Mouse (Mus musculus): ENCODE results near the gene Hsd17b14.
A peak's percentile ranks its signal among the peaks of the same experiment; 100 is the strongest.

Gene Hsd17b14

GRCm38 (mm10) chr7:45538163-45539041, 16.3 kb upstream of the Hsd17b14 start:
- H3K4me1 ChIP-seq (replicated peaks; ENCODE audit: low read depth, low read length), result peaks cover 44% of the 10 kb centered on the region
- no peaks in the 10 kb centered on the region for H3K36me3 ChIP-seq (ENCODE audit: insufficient read depth, low read length)
- no peak for TF ChIP-seq POU5F1 (IDR thresholded peaks at IDR 0.05; ENCODE audit: borderline replicate concordance, low read length)
- TF ChIP-seq NANOG (IDR thresholded peaks at IDR 0.05; ENCODE audit: borderline replicate concordance, low read length), result no peak
- 0 out of 2 replicates have a peak, but pooled peaks have one; percentile 16 for TF ChIP-seq CTCF (conservative IDR thresholded peaks at IDR 0.05; ENCODE audit: low read length)
- H3K4me3 ChIP-seq (replicated peaks; ENCODE audit: low read length), result peak overlapping the region; percentile 82
- H3K27me3 ChIP-seq (ENCODE audit: insufficient read depth, low read length), result no peaks in the 10 kb centered on the region
- H3K9me3 ChIP-seq (ENCODE audit: low read length), result no peaks in the 10 kb centered on the region

GRCm38 (mm10) chr7:45539095-45539494, 15.6 kb upstream of the Hsd17b14 start:
- no peaks in the 10 kb centered on the region for H3K27me3 ChIP-seq (ENCODE audit: insufficient read depth, low read length)
- no peak overlapping the region for H3K4me3 ChIP-seq (replicated peaks; ENCODE audit: low read length)
- peaks cover 43% of the 10 kb centered on the region for H3K4me1 ChIP-seq (replicated peaks; ENCODE audit: low read depth, low read length)
- no peaks in the 10 kb centered on the region for H3K36me3 ChIP-seq (ENCODE audit: insufficient read depth, low read length)
- H3K9me3 ChIP-seq (ENCODE audit: low read length), result no peaks in the 10 kb centered on the region
- no peak for TF ChIP-seq CTCF (conservative IDR thresholded peaks at IDR 0.05; ENCODE audit: low read length)

GRCm38 (mm10) chr7:45540213-45540612, 14.5 kb upstream of the Hsd17b14 start:
- H3K9me3 ChIP-seq (ENCODE audit: low read length), result no peaks in the 10 kb centered on the region; the same call in 1 of the 2 replicates
- H3K27me3 ChIP-seq (ENCODE audit: insufficient read depth, low read length), result no peaks in the 10 kb centered on the region
- peaks cover 32% of the 10 kb centered on the region for H3K4me1 ChIP-seq (replicated peaks; ENCODE audit: low read depth, low read length)
- no peaks in the 10 kb centered on the region for H3K36me3 ChIP-seq (ENCODE audit: insufficient read depth, low read length)
- no peak for TF ChIP-seq NANOG (IDR thresholded peaks at IDR 0.05; ENCODE audit: borderline replicate concordance, low read length)
- no peak for TF ChIP-seq POU5F1 (IDR thresholded peaks at IDR 0.05; ENCODE audit: borderline replicate concordance, low read length)
- no peak for TF ChIP-seq CTCF (conservative IDR thresholded peaks at IDR 0.05; ENCODE audit: low read length)
- H3K4me3 ChIP-seq (replicated peaks; ENCODE audit: low read length), result no peak overlapping the region

- Histone ChIP-seq H3K4me3 (replicated peaks; ENCODE audit: low read length) (no peak overlapping the region), H3K36me3 (ENCODE audit: insufficient read depth, low read length) (no peaks in the 10 kb centered on the region)
- TF ChIP-seq CTCF (conservative IDR thresholded peaks at IDR 0.05; ENCODE audit: low read length), result peak; percentile 77
- TF ChIP-seq POU5F1 (IDR thresholded peaks at IDR 0.05; ENCODE audit: borderline replicate concordance, low read length), result no peak
- TF ChIP-seq NANOG (IDR thresholded peaks at IDR 0.05; ENCODE audit: borderline replicate concordance, low read length), result no peak
Observed at GRCm38 (mm10) chr7:45544525-45544924, 10.2 kb upstream of the Hsd17b14 start.

GRCm38 (mm10) chr7:45549641-45550436, 4.9 kb upstream of the Hsd17b14 start:
- no peaks in the 10 kb centered on the region for H3K36me3 ChIP-seq (ENCODE audit: insufficient read depth, low read length)
- peak overlapping the region; percentile 74 for H3K4me3 ChIP-seq (replicated peaks; ENCODE audit: low read length)
- no peak for TF ChIP-seq POU5F1 (IDR thresholded peaks at IDR 0.05; ENCODE audit: borderline replicate concordance, low read length)
- no peak for TF ChIP-seq NANOG (IDR thresholded peaks at IDR 0.05; ENCODE audit: borderline replicate concordance, low read length)
- no peak for TF ChIP-seq CTCF (conservative IDR thresholded peaks at IDR 0.05; ENCODE audit: low read length)
- no peaks in the 10 kb centered on the region for H3K27me3 ChIP-seq (ENCODE audit: insufficient read depth, low read length)
- H3K9me3 ChIP-seq (ENCODE audit: low read length), result no peaks in the 10 kb centered on the region
- peaks cover 68% of the 10 kb centered on the region for H3K4me1 ChIP-seq (replicated peaks; ENCODE audit: low read depth, low read length)

More at GRCm38 (mm10) chr7:45544525-45544924, 10.2 kb upstream of the Hsd17b14 start:
- H3K9me3 ChIP-seq (ENCODE audit: low read length), result no peaks in the 10 kb centered on the region; the same call in 1 of the 2 replicates
- peaks cover 45% of the 10 kb centered on the region for H3K4me1 ChIP-seq (replicated peaks; ENCODE audit: low read depth, low read length)
- no peaks in the 10 kb centered on the region for H3K27me3 ChIP-seq (ENCODE audit: insufficient read depth, low read length)

GRCm38 (mm10) chr7:45550821-45551511, 3.7 kb upstream of the Hsd17b14 start:
- H3K4me3 ChIP-seq (replicated peaks; ENCODE audit: low read length), result peak overlapping the region; percentile 74
- no peaks in the 10 kb centered on the region for H3K9me3 ChIP-seq (ENCODE audit: low read length)
- no peak for TF ChIP-seq POU5F1 (IDR thresholded peaks at IDR 0.05; ENCODE audit: borderline replicate concordance, low read length)
- TF ChIP-seq CTCF (conservative IDR thresholded peaks at IDR 0.05; ENCODE audit: low read length), result no peak
- no peak for TF ChIP-seq NANOG (IDR thresholded peaks at IDR 0.05; ENCODE audit: borderline replicate concordance, low read length)
- peaks cover 71% of the 10 kb centered on the region for H3K4me1 ChIP-seq (replicated peaks; ENCODE audit: low read depth, low read length)
- H3K27me3 ChIP-seq (ENCODE audit: insufficient read depth, low read length), result no peaks in the 10 kb centered on the region
- peaks cover under 1% of the 10 kb centered on the region for H3K36me3 ChIP-seq (ENCODE audit: insufficient read depth, low read length)

- H3K27me3 ChIP-seq (ENCODE audit: insufficient read depth, low read length), result no peaks in the 10 kb centered on the region
- H3K36me3 ChIP-seq (ENCODE audit: insufficient read depth, low read length), result peaks cover 6% of the 10 kb centered on the region
- H3K9me3 ChIP-seq (ENCODE audit: low read length), result no peaks in the 10 kb centered on the region
- H3K4me3 ChIP-seq (replicated peaks; ENCODE audit: low read length), result no peak overlapping the region
- TF ChIP-seq NANOG (IDR thresholded peaks at IDR 0.05; ENCODE audit: borderline replicate concordance, low read length) (peak; percentile 67), CTCF (conservative IDR thresholded peaks at IDR 0.05; ENCODE audit: low read length) (no peak), POU5F1 (IDR thresholded peaks at IDR 0.05; ENCODE audit: borderline replicate concordance, low read length) (peak; percentile 89)
- peaks cover 71% of the 10 kb centered on the region for H3K4me1 ChIP-seq (replicated peaks; ENCODE audit: low read depth, low read length)
Observed at GRCm38 (mm10) chr7:45551512-45551883, 3.2 kb upstream of the Hsd17b14 start.

GRCm38 (mm10) chr7:45553519-45553918, 1.2 kb upstream of the Hsd17b14 start:
- no peak for TF ChIP-seq CTCF (conservative IDR thresholded peaks at IDR 0.05; ENCODE audit: low read length)
- H3K9me3 ChIP-seq (ENCODE audit: low read length), result no peaks in the 10 kb centered on the region
- H3K4me3 ChIP-seq (replicated peaks; ENCODE audit: low read length), result peak overlapping the region; percentile 55
- peaks cover 17% of the 10 kb centered on the region for H3K36me3 ChIP-seq (ENCODE audit: insufficient read depth, low read length)
- peaks cover 81% of the 10 kb centered on the region for H3K4me1 ChIP-seq (replicated peaks; ENCODE audit: low read depth, low read length)
- no peaks in the 10 kb centered on the region for H3K27me3 ChIP-seq (ENCODE audit: insufficient read depth, low read length)
